Mouse (Mus musculus): ENCODE measurements around the gene Prickle3.
A peak's percentile ranks its signal among the peaks of the same experiment; 100 is the strongest.

Gene Prickle3

DNA sequence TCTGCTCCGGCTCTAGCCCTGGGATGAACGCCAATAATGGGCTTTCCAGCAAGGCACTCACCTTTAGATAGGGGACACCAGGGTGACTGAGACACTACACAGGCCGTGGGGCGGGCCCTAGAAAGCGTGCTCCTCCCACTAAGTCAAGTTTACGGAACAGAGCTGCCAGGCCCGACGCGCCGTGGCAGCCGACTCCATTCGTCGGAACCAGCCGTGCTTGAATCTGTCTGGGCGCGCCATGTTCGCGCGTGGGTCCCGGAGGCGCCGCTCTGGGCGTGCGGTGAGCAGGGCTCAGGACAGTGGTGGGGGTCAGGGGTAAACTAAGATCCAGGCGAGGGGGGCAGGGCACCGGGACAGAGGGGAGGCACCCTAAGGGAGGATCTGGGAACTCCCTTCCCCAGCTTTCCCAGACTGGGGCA, at the start of gene Prickle3:
Prickle3 (plus strand) TSS at position 40 of the 419 bp plus-strand sequence.
- DNase-seq (ENCODE audit: low spot score), result peak; percentile 63

- no peak for DNase-seq (ENCODE audit: low spot score)
These were observed 47.0 kb upstream of the Prickle3 start for GRCm38 (mm10) chrX:7610035-7610434.

- DNase-seq (ENCODE audit: low spot score), result no peak
These were observed 46.4 kb upstream of the Prickle3 start for GRCm38 (mm10) chrX:7610536-7611258.

DNA sequence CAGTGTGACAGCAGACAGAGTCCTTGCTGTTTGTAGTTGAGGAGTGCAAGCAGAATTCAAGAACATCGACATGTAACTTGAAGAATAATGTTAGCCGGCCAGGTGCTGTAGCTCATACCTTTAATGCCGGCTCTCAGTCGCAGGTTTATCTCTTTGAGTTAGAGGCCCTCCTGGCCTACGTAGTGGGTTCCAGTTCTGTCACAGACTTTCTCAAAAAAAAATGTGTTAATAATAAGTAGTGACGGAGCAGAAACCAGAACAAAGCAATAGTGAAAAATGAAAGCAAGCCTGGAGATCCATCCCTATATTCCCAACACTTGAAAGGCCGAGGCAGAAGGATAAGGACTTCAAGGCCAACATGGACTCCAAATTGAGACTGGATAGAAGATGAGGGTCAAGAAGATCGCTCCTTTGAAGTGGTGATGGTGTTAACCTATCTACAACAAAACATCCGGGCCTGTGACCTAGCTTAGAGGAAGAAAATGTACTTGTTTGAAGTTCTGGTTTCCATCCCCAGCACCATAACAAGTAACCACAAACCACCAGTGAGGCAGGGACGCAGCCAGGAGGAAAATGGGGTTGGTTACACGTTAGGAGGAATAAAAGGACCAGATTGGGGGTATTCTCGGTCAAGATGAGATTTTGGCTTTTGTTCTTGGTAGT, 39.0 kb upstream of the Prickle3 start:
- DNase-seq (ENCODE audit: low spot score), result no peak

DNA sequence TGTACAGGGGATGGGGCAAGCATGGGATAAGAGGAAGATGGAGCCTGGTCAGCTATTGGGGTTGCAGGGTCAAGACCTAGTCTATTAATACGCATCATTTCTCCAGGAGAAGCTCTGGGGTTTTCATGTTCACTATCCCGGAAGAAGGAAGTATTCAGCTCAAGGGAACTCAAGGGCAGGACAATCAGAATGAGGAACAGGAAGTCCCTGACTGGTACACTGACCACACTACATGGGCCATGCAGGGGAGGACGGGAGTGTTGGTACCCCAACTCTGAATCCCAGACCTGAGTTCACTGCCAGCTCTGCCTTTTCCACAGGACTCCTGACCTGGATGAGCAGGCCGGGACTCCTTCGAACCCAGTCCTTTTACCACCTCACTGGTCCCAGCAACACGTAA, 24.5 kb upstream of the Prickle3 start:
- DNase-seq (ENCODE audit: low spot score), result no peak

DNA sequence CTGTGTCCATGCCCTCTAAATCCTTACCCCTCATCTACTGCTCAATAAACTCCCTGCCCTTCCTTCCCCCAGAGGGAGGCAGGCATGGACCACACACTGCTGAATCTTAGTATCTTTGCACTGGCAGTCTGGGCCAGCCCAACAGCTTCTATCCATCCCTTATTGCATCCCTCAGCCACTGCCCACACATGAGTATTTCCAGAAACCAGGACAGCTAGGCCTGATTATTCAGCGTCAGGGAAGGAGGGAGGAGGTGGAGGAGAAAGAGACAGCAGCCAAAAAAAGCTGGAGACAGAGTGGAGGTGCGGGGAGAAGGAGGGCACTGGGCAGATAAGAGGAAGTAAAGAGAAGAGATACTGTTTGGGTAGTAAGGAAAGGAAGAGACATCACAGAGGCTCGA, 22.0 kb upstream of the Prickle3 start:
- DNase-seq (ENCODE audit: low spot score), result no peak

DNA sequence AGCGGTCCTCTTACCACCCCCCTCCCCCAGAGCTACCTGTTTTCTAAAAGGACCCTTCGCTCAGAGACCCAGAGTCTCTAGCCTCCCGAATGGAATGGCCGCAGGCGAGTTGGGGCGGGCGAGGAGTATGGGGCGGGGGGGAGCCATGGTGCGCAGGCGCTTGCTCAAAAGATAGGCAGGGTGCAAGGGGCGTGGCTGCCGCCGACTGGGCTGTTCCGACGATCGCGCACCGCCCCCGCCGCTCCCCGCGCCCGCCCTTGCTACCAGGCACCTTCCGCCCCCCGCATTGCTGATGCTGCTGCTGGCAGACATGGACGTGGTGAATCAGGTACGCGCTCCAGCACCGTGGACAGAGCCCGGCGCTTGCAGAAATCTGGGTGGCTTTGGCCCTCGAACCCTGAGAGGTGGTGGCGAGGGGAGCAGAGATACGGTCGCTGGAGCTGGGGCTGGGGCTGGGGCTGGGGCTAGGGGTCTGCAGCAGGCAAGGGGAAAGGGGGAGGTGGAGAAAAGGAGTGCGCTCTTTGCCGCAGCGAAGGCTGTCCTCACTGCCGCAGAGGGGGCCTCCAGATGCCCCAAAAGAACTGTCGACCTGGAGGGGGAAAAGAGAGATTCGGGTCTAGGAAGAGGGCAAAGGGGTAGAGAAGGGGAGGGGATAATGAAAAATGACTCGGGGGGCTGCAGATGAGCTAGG, 18.5 kb upstream of the Prickle3 start, which contains the start of gene Syp:
Syp (plus strand) TSS at position 71 of the 691 bp plus-strand sequence.
- peak; percentile 85 for DNase-seq (ENCODE audit: low spot score)

DNA sequence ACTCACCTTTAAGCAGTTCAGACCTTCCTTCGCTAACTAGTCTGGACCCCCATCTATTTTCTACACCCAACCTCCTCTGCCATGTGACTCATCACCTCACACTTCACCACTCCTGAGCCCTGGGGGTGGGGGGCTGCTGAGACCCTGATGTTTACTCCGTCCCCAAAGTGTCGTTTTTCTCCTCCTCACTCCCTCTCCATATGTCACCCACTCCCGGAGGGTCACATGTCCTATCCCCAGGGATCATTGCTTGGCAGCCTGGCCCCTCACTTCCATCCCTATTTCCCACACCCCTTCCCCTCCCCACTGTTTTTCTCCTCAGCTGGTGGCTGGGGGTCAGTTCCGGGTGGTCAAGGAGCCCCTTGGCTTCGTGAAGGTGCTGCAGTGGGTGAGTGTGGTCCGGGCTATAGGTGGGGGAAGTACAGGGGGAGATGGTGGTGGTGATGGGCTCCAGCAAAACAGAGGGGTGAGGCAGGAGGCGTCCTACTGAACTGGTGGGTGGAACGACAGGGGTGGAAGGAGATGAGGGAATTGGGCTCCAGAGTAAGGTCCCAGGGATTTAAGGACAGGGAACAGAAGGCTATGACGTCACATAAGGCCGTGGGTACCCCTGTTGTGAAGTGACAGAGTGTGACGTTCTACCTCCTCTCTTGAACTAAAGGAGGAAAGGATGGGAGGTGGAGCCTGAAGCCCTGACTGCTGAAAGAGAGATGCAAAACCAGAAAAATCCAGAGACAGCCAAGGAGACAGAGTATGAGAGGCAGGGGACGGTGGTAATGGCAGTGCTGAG, 17.3 kb upstream of the Prickle3 start:
- DNase-seq (ENCODE audit: low spot score), result no peak

- DNase-seq (ENCODE audit: low spot score), result no peak
These were observed 16.3 kb upstream of the Prickle3 start for GRCm38 (mm10) chrX:7640785-7641184.

GRCm38 (mm10) chrX:7645349-7645748, 11.7 kb upstream of the Prickle3 start:
- DNase-seq (ENCODE audit: low spot score), result peak; percentile 84

- peak; percentile 83 for DNase-seq (ENCODE audit: low spot score)
These were observed 8.3 kb upstream of the Prickle3 start for GRCm38 (mm10) chrX:7648671-7649304.

DNA sequence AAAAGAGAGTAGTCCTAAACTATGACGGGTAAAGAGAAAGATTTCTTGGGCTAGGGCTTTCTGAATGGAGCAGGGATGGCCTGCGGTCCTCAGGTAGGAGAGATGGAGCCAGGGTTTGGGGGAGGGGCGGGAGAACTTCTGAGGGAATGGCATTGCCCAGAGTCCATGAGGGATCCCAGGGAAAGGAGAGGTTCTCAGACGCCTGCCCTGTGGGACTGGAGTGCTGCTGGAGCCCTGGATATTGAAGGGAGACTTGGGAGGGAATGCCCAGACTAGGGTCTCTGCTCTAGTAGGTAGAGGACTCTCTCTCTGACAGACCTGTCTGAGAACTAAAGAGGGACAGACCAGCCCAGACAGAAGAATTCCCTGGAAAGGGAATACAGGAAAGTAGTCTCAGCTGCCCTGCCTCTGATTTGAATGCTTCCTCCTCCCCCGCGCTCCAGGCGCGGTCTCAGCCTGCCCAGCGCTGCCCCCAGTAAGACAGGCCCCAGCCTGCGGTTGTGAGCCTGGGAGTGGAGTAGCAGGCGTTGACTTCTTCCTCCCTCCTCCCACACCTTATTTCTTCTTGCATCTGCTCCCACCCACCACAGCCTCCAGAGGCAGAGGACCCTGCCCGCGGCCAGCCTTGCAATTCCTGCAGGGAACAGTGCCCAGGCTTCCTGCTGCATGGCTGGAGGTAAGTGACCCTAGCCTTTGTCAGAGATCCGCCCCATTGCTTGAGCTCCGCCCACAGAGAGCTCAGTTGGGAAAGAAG, 1.1 kb downstream of the Prickle3 start:
- peak; percentile 66 for DNase-seq (ENCODE audit: low spot score)

- no peak for DNase-seq (ENCODE audit: low spot score)
These were observed 1.9 kb downstream of the Prickle3 start for GRCm38 (mm10) chrX:7658785-7659589.

DNA sequence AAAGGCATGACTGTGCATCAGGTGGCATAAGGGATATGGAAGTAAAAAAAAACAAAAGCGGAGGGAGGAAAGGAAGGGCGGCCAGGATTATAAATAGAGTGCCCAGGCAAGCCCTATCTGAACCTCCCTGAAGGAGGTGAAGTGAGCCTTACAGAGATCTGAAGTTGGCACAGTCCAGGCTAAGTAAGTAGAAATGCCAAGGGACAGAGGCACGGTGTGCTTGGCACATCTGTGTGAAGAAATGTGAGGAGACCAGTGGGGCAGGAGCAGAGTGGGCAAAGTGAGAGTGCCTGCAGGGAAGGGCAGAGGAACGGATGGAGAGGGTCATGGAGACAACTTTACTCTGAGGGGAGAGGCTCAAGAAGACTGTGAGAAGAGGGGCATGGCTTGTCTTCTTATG, 4.0 kb downstream of the Prickle3 start:
- DNase-seq (ENCODE audit: low spot score), result no peak

DNA sequence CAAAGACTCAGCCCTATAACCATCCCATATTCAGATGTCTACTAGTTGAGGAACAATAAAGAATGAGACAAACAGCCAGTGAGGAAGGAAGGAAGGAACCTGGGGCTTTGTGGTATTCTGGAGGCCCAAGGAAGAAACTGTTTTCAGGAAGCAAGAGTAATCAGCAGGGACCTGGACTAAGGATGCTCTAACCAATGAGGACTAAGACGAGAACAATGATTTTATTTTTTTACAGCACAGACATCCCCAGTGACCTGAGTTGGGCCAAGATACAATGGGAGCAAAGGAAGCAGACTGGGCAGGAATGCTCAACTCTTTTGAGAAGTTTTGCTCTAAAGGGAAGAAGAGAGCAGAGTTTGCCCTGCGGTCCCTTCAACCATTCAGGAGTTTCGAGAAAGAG, 5.9 kb downstream of the Prickle3 start:
- DNase-seq (ENCODE audit: low spot score), result no peak

- no peak for DNase-seq (ENCODE audit: low spot score)
These were observed 7.7 kb downstream of the Prickle3 start for GRCm38 (mm10) chrX:7664791-7665190.

- DNase-seq (ENCODE audit: low spot score), result no peak
These were observed 8.9 kb downstream of the Prickle3 start for GRCm38 (mm10) chrX:7665739-7666502.

- peak; percentile 78 for DNase-seq (ENCODE audit: low spot score)
These were observed 13.4 kb downstream of the Prickle3 start for GRCm38 (mm10) chrX:7670390-7670881.
